In genomic region chr14:85354626-85355355, GRCm38 (mm10) we compare ENCODE assay signal across 22 mouse cellular contexts.
DNase-seq lines count a peak whose midpoint lies in the region; ATAC-seq lines count a peak whose summit lies in the region.
"Had no signal": no experiment of that assay in that cellular context is flagged by ENCODE, and none has a peak within 500 bp of the region (broad histone marks: within the 10 kb centered on the region; RNA-seq: fewer than 3 reads in every experiment).

No protein-coding gene starts in this region.

- ATAC-seq in hindbrain, embryonic 16.5 days = peak; percentile 90
- no peak for ATAC-seq in megakaryocyte, adult 5-6 weeks (ENCODE audit: poor library complexity, severe bottlenecking)
- ATAC-seq: lung, postnatal 0 days had no signal

- no peak overlapping the region for H3K9ac ChIP-seq in hindbrain, embryonic 16.5 days (ENCODE audit: low read depth, low read length)
- H3K9ac ChIP-seq: embryonic facial prominence, embryonic 12.5 days; limb, embryonic 12.5 days; liver, embryonic 14.5 days had no signal

- peak; percentile 69 to 81 for DNase-seq in cerebellum, postnatal 10 days
- DNase-seq in cerebellum, adult 9-10 months = no peak
- DNase-seq in left cerebral cortex, postnatal 4 days = peak; percentile 48
- no peak for DNase-seq in left cerebral cortex, adult 9 months (ENCODE audit: low spot score in 2 of 2)
- peak; percentile 13 for DNase-seq in embryo, embryonic 9.5 days (ENCODE audit: extremely low spot score)
- no peak for DNase-seq in frontal cortex, postnatal 14 days (ENCODE audit: low spot score in 2 of 2)
- DNase-seq: adrenal gland, postnatal 14 days; heart, postnatal 14 days; kidney, adult 18-20 months; kidney, postnatal 4 days; right cerebral cortex, postnatal 25 days; thymus, postnatal 4 days had no signal

- H3K36me3 ChIP-seq in hindbrain, embryonic 16.5 days (ENCODE audit: control insufficient read depth, insufficient read depth, low read length) = no peaks in the 10 kb centered on the region
- H3K36me3 ChIP-seq: embryonic facial prominence, embryonic 12.5 days; heart, embryonic 10.5 days; limb, embryonic 12.5 days had no signal

- no peak overlapping the region for H3K4me3 ChIP-seq in hindbrain, embryonic 16.5 days (ENCODE audit: low read length)
- H3K4me3 ChIP-seq: embryonic facial prominence, embryonic 12.5 days; heart, embryonic 10.5 days; limb, embryonic 12.5 days; megakaryocyte, embryonic 14.5 days; myocyte had no signal

- intact Hi-C loops in left cerebral cortex, postnatal 4 days (cut with DNase I) = no loop called here

- 24% methylated on average over 4 of the region's 4 CpGs for WGBS in hindbrain, embryonic 16.5 days

- no peak overlapping the region for H3K27ac ChIP-seq in hindbrain, embryonic 16.5 days (ENCODE audit: low read depth, low read length)
- H3K27ac ChIP-seq: embryonic facial prominence, embryonic 12.5 days; heart, embryonic 10.5 days; limb, embryonic 12.5 days; liver, embryonic 14.5 days had no signal

- no peaks in the 10 kb centered on the region for H3K9me3 ChIP-seq in hindbrain, embryonic 16.5 days (ENCODE audit: control insufficient read depth, low read length)
- H3K9me3 ChIP-seq: embryonic facial prominence, embryonic 12.5 days; heart, embryonic 10.5 days; limb, embryonic 12.5 days; megakaryocyte, embryonic 14.5 days had no signal

- no peak overlapping the region for H3K4me2 ChIP-seq in hindbrain, embryonic 16.5 days (ENCODE audit: low read length)
- H3K4me2 ChIP-seq: embryonic facial prominence, embryonic 12.5 days; limb, embryonic 12.5 days had no signal

- no peaks in the 10 kb centered on the region for H3K4me1 ChIP-seq in hindbrain, embryonic 16.5 days (ENCODE audit: control insufficient read depth, insufficient read depth, low read depth, low read length)
- H3K4me1 ChIP-seq: embryonic facial prominence, embryonic 12.5 days; heart, embryonic 10.5 days; limb, embryonic 12.5 days; megakaryocyte, embryonic 14.5 days had no signal

- H3K27me3 ChIP-seq in hindbrain, embryonic 16.5 days (replicated peaks; ENCODE audit: control insufficient read depth, insufficient read depth, low read length) = no peaks in the 10 kb centered on the region
- H3K27me3 ChIP-seq: CH12.LX; embryonic facial prominence, embryonic 12.5 days; limb, embryonic 12.5 days; megakaryocyte, embryonic 14.5 days had no signal

Comparison
In these comparisons a context has a peak if more than half of its experiments do, and no peak if none do; other contexts are left out.
1. DNase-seq: peak in cerebellum, postnatal 10 days (2 of 2), left cerebral cortex, postnatal 4 days (single experiment) and embryo, embryonic 9.5 days (single experiment); none in cerebellum, adult 9-10 months (single experiment), left cerebral cortex, adult 9 months (0 of 2) and frontal cortex, postnatal 14 days (0 of 2).